Mouse (Mus musculus) liver, postnatal 0 days (tissue): ENCODE measurements around the gene Kcnj3.
"Not testable (repeated sequence)": the region's sequence is repeated elsewhere in the genome, so short reads cannot be mapped to it uniquely, and the experiment has no call there.

Experiments used
- CTCF ChIP-seq: sonication (generic); IDR thresholded peaks from 2 replicates; pipeline ENCODE4 v1.5.1; 2016; ENCODE audit warnings: antibody characterized with exemption, low read depth
- EP300 ChIP-seq: IDR thresholded peaks from 2 replicates; pipeline ENCODE4 v1.6.1; 2016; ENCODE audit warnings: antibody characterized with exemption, low read depth, mild to moderate bottlenecking

- TF ChIP-seq CTCF, EP300: not testable (repeated sequence)
Measured at GRCm38 (mm10) chr2:55485500-55486129, 49.8 kb downstream of the Kcnj3 start.
